Mouse (Mus musculus) heart, adult 2 months (tissue): Measurements from ENCODE around the gene Ano2.

ENCODE experiments used
- CTCF ChIP-seq: fragments of 200-600 bp; IDR thresholded peaks from 2 replicates; pipeline ENCODE4 v1.8.1; 2022; ENCODE audit warnings: antibody characterized with exemption, mild to moderate bottlenecking, moderate library complexity
- EP300 ChIP-seq: fragments of 200-500 bp; IDR thresholded peaks from 2 replicates; pipeline ENCODE4 v1.6.1; 2011; ENCODE audit warnings: low read depth, low read length, control low read depth; ENCODE audit not compliant: insufficient read depth
- POLR2A ChIP-seq: fragments of 200-500 bp; IDR thresholded peaks from 2 replicates; pipeline ENCODE4 v1.6.1; 2011; ENCODE audit warnings: mild to moderate bottlenecking, low read depth, low read length, control low read depth; ENCODE audit not compliant: insufficient read depth

- no peak for TF ChIP-seq POLR2A
- TF ChIP-seq CTCF, result peak; percentile 74
- no peak for TF ChIP-seq EP300
These were observed 178.3 kb downstream of the Ano2 start for GRCm38 (mm10) chr6:125868516-125868915.
